Mouse (Mus musculus) monocyte, adult 5-6 weeks (primary cell): ENCODE results near the gene Gm12845. TPM values are rescaled to one million over a fixed set of nuclear protein-coding genes. Genes with fewer than 3 reads are reported as not detected.
"Not testable (repeated sequence)": the region's sequence is repeated elsewhere in the genome, so short reads cannot be mapped to it uniquely, and the experiment has no call there.

Experiments
- ATAC-seq: fragments of 153-309, 156-312 bp; replicated peaks from 2 replicates; pipeline ENCODE4 v1.8.0; 2017; ENCODE audit warnings: mild to moderate bottlenecking; ENCODE audit not compliant: low TSS enrichment, insufficient number of reproducible peaks, severe bottlenecking, poor library complexity, low FRiP score
- total RNA-seq: library from RNA; stranded (forward); fragments of 200-1000, 200-491, 200-594 nt; gene quantifications from 3 replicates; pipeline ENCODE4 v1.2.3, GENCODE M21; 2017

Gm12845 gene
- total RNA-seq: not detected in 3 replicates

DNA sequence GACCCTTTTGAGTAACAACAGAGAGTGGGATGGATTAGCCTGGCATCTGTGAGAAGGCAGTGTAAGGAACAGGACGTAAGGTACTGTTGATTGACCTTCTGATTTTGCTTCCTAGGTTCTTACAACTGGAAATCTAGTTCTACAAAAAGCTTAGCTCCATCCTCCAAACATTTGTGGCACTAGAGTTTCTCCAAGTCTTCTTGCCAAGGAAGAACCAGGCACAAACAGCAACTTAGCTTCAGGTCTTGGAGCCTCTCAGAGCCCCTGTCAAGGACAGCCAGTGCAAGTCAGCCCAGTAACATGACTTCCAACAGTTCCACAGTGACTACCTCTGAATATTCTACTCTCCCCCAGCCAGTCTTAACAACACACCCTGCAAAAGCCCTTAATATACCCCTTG is at the start of gene Gm12845:
Gene Gm12845 (plus strand): TSS at position 301 of the 400 bp plus-strand sequence.
- no peak for ATAC-seq

DNA sequence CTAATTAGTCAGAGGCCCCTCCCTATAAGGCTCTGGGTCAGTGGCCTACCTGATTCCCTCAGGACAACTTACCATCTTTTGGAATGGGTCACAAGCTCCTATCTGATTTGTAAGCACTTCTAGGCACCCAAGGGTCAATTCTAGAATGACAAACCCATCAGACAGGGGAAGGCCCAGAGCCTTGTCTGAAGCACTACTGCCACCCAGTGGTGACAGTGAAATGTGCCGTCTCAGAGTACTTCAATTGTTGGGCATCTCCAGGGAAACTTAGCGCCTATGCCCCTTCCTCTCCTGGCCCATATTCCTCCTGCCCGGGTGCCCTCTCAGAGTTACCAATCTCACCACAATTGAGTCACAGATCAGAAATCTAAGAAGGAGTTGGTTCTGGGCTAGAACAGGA is 47.3 kb upstream of the Gm12845 start:
- ATAC-seq: no peak

DNA sequence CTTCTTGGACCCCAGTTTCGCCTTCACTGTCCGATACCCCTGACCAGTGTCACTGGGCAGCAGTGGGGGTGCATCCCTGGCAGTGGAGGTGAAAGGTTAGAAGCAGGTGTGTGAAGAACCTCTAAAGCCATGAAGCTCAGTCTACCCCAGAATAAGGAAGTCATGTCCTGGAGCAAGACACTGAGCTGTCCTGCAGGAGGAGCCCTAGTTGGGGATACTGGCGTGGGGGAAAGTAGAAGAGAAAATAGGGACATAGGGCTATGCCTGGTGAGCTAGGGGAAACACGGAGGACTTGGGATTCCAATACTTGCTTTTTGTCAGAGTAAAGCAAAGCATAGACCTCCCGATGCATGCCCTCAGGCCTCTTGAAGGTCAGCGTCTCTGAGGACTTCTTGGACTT is 43.2 kb upstream of the Gm12845 start:
- ATAC-seq: no peak

DNA sequence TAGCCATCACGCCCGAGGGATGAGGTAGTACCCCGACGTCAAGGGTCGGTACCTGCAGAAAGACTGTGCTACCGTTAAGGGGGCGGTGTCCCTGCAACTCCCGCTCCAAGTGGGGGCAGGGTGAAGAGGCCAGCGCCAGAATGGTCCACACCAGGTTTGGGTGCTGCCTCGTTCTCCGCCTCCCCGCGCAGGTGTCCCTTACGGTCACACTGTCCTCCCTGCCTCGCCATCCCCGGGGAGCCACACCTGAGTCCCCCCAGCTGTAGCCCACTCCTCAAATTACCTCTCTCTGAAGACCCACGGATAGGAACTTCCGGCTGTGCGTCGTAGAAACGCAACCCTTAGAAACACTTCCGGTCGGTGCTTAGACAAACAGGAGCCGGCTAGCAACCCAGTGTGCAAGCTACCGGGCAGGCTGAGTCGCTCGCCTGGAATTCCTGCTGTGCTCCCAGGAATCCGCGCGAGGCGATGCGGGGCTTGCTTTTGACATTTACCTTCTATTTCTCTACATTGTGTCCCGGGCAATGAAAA is 42.2 kb upstream of the Gm12845 start, which contains the start of gene Dmap1:
Gene Dmap1 (minus strand): TSS at position 343 of the 531 bp plus-strand sequence.
- ATAC-seq: peak; percentile 87

DNA sequence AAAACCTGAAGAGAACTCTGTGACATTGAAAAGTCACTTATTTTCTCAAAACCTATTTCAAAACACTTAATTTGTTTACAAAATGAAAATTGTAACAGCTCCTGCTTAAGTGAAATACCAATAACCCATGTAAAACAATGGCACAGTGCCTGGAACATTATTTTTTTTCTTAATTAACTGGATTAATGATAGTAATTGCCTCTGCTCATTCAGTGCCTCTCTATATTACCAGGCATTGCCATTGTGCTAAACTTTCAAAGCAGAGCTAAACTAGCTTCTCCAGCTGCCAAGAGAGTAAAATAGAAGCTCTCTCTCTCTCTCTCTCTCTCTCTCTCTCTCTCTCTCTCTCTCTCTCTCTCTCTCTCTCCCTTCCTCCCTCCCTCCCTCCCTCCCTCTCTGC is 41.7 kb upstream of the Gm12845 start:
- no peak for ATAC-seq

DNA sequence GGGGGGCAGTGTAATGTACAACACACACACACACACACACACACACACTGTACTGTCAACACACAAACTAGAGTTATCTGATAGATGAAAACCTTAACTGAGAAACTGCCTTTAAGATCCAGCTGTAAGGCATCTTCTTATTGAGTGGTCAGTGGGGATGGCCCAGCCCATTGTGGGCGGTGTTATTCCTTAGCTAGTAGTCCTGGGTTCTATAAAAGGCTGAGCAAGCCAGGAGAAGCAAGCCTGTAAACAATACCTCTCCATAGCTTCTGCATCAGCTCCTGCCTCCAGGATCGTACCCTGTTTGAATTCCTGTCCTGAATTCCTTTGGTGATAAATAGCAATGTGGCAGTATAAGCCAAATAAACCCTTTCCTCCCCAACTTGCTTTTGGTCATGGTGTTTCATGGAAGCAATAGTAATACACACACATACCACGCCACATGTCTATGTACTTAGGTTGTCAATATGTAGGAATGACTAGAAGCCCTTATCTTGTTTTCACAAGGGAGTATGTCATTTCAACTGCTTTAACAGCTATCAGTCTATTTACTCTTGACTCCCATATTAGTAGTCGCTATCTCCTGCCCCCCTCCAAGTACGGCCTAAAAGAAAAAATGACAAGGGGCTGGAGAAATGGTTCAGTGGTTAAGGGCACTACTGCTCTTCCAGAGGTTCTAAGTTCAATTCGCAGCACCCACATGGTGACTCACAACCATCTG is 41.0 kb upstream of the Gm12845 start:
- no peak for ATAC-seq

DNA sequence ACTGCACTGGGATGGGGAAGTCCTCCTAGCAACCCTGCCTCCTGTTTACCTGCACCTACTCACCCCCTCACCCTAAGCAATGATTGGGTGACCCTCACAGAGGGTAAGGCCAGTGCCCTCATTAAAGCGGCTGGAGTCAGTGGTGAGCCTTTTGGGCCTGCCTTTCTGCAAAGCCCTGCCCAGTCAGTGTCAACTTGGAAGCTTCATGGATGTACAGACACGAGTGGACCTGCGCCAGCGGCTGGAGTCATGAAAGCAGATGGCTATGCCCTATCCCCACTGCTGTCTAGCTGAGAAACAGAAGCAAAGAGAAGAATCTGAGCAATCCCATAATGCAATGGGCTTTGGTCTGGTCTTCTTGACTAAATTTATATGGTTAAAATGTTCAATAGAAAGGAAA is 37.9 kb upstream of the Gm12845 start:
- no peak for ATAC-seq

DNA sequence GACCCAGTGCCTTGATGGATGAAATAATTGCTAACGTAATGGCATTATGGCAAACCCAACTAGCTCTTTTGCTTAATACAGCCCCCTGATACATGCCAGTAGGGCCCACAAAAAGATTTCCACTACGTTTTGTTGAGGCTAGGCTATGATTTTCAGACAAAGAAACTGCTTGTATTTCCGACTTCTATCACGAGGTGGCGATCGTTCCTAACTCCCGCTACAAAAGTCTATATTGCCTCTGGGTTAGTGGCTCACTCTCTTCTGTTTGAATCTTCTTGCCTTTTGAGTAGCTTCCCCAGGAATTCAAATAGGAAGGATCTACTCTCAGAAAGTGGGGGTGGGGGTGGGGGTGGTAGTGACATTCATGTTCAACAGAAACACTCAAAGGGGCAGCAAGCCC is 18.9 kb upstream of the Gm12845 start:
- no peak for ATAC-seq

DNA sequence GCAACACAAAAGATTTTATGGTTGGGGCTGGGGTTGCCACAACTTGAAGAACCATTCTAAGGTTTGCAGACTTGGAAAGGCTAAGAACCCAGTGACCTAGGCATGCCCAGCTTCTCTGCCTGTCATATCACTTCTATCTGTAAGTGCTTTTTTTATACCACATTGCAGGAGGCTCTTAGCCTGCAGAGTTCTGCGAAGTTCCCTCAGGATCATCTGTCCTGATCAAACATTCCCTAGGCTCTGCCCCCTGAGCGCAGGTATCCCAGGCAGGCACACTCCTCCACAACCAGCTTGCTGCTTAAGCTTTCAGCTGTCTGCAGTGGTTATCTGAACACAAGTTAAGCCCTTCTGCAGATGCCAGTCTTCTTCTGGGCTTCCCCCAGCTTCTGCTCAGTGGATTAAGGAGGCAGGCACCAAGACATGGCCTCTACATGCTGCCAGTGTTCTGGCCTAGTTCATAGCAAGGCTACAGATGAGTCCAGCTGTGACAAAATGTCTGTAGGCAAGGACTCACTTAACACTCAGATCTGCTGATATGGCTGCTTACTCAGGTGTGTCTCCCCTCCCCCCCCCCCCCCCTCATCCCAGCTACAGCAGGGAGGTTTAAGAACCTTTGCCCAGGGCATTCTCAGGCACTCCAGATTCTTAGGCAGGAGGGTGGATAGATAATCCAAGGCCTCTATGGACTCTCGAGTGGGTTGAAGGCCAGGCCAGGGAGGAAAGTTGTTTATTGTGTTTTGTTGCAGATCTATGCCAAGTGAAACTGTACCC is 15.2 kb upstream of the Gm12845 start:
- no peak for ATAC-seq

DNA sequence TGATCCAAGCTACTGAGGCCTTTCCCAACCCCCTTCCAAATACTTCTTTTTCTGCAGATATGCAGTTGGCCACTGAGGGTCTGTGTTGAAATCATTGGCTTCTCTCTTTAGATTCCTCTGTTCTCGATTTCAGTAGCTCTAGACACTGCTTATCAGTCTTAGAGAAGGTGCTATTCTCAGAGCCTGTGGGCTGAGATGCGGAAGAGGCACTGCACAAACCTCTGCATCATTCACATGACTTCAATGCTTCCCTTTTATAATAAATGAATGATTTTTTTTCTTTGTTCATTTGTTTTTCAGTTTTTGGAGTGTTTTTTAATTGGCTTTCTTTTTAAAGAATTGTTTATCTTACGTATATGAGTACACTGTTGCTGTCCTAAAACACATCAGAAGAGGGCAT is 11.9 kb upstream of the Gm12845 start:
- ATAC-seq: no peak

DNA sequence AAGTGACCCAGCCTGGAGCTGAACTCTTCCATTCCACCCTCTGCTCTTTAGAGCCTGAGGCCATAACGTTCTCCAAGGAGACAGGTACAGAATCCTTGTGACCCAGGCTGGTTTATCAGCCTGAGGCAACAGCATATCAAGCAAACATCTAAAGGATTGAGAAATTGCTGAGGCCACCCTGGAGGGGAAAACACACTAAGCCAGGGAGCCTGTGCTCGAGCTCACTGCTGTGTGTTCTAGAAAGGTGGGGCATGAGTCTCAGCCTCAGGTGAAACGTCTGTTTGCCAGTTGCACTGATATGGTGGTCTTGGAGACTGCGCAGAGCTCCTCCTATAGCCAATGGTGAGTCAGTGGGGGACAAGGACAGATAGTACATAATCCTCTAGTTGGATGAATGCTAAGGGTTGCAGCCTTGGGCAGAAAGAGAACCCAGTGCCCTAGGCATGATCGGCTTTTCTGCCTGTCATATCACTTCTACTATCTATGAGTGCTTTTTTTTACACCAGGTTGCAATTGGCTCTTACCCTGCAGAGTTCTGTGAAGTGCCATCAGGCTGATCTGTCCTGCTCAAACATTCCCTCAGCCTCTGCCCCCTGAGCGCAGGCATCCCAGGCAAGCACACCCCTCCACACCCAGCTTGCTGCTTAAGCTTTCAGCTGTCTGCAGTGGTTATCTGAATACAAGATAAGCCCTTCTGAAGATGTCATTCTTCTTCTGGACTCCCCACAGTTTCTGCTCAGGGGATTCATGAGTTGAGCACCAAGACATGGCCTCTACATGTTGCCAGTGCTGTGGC is 10.7 kb upstream of the Gm12845 start:
- no peak for ATAC-seq

DNA sequence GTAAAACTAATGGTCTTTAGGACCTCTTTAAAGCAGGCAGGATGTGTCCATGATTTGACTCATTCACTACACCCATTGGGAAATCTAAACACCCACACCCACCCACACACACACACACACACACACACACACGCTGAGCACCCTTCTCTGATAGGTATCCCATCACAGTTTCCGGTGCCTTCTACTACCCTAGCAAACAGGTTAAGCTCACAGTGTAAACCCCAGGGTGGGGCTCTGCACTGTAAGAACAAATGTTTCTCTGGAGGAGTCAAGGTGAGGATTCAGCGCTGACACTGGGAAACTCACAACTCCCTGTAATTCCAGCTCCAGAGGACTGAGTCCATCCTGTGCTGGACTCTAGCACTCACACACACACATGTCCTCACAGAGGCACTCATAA is 7.7 kb downstream of the Gm12845 start:
- ATAC-seq: no peak

DNA sequence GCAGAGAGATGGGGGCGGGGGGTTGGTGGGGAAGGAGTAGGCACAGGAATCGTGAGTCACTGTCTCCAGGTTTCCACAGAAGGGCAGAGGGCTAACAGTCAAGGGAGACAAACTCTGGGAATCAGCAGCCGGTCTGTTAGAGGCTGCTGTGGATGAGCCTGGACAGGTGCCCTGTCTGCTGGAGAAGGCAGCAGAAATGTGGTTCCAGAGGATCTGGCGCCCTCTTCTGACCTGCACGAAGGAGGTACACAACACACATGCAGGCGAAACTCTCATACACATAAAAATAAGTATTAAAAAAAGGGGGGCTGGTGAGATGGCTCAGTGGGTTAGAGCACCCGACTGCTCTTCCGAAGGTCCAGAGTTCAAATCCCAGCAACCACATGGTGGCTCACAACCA is 13.3 kb downstream of the Gm12845 start:
- no peak for ATAC-seq

DNA sequence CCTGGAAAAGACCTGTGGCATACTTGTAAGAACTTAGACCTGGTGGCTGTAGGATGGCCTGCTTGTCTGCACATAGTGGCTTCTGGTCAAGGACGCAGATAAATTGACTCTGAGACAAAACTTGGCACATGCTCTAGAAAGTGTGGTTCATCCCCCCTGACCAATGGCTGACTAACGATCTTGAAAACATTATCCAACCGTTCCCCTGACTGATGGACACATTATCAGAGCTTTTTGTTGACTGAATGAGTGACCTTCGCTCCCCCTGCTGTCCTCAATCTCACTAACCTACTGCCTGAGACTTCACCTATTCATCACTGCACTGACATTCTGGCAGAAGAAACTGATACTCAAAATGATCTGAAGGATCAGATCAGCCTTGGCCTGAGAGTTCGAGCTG is 28.3 kb downstream of the Gm12845 start:
- ATAC-seq: not testable (repeated sequence)

DNA sequence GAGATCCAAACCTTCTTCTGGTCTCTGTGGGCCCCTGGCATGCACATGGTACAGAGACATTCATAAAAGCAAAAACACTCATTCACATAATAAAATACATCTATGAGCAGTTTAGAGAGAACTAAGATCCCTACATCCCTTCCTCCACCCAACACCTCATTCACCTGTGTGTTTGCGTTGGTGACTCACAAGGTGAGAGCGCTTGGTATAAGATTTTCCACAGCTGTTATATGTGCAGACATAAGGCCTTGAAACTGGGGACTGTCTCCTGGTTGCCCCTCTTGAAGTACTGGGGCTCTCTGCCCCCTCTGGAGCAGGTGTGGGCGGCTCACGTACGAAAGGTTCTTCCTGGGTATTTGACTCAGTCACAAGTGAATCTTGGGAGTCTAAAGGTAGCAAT is 35.9 kb downstream of the Gm12845 start:
- no peak for ATAC-seq

DNA sequence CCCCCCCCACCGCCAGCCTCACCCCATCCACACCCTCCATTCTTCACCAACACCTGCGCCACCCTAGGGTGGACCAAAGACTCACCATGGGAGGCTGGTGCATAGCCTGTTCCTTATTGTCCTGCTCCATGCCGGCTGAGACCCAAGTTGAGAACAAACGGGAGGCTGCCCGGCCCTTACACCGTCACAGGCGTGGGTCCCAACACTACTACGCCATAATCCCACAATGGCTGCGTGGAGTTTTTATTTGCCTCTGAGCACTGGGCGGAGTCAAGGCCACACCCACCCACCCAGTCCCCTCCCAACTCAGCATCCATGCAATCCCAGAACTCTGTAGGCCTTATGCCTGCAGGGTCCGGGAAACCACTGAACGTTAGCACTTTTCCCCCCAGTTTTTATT is 41.2 kb downstream of the Gm12845 start, which contains the start of gene Klf17:
Gene Klf17 (minus strand): TSS at position 233 of the 400 bp plus-strand sequence.
- no peak for ATAC-seq

DNA sequence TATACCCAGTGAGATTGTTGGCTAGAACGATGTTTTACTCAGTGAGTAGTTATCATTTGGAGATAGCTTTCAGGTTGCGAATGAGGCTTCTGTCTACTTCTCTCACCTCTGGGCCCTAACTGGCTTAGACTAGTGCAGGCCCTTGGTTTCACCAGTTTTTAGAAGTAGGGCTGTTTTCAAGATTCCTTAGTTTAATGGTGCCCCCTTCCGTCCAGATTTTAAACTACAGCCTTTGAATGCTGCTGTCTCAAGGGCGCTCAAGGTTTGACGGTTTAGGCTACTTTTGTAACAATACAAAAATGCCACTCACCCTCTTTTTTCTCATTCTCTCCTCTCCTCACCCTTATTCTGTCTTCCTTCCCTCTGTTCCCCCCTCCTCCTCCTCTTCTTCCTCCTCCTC is 46.7 kb downstream of the Gm12845 start:
- ATAC-seq: no peak

DNA sequence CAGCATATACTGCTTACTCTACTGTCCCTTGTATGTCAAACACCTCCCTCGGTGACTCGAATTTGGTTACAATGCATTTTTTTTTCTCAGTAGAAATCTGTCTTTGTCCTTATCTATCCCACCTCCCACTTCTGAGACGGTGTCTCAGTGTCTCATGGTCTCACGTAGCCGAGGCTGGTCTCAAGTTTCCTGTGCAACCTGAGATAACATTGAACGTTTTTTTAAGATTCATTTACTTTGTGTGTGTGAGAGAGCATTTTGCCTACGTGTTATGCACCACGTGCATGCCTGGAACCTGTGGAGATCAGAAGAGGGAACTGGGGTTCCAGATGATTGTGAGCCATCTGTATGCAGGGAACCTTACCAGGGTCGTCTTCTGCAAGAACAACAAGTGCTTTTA is 48.7 kb downstream of the Gm12845 start:
- ATAC-seq: no peak
